Mouse (Mus musculus) lung, adult 2 months (tissue): ENCODE results near the gene Camkk1.

Source experiments
- CTCF ChIP-seq: fragments of 200-500 bp; IDR thresholded peaks from 2 replicates; pipeline ENCODE4 v1.5.1; 2011; ENCODE audit warnings: mild to moderate bottlenecking, low read length, control low read depth; ENCODE audit not compliant: insufficient read depth
- POLR2A ChIP-seq: fragments of 200-500 bp; IDR thresholded peaks from 2 replicates; pipeline ENCODE4 v1.6.1; 2011; ENCODE audit warnings: low read depth, mild to moderate bottlenecking, control low read depth, low read length, borderline replicate concordance; ENCODE audit errors: extremely low read depth

GRCm38 (mm10) chr11:73024236-73024904, 5.6 kb downstream of the Camkk1 start:
- TF ChIP-seq CTCF (no peak), POLR2A (no peak)
